Mouse (Mus musculus): ENCODE data around the gene E130116L18Rik. TPM values are rescaled to one million over a fixed set of nuclear protein-coding genes. Genes with fewer than 3 reads are reported as not detected.
A peak's percentile ranks its signal among the peaks of the same experiment; 100 is the strongest.
"Not testable (repeated sequence)": the region's sequence is repeated elsewhere in the genome, so short reads cannot be mapped to it uniquely, and the experiment has no call there.

E130116L18Rik gene
- total RNA-seq (2021), result not detected
- long read RNA-seq, experiment 1, result 0 reads
- long read RNA-seq, experiment 2, result 0 reads

DNA sequence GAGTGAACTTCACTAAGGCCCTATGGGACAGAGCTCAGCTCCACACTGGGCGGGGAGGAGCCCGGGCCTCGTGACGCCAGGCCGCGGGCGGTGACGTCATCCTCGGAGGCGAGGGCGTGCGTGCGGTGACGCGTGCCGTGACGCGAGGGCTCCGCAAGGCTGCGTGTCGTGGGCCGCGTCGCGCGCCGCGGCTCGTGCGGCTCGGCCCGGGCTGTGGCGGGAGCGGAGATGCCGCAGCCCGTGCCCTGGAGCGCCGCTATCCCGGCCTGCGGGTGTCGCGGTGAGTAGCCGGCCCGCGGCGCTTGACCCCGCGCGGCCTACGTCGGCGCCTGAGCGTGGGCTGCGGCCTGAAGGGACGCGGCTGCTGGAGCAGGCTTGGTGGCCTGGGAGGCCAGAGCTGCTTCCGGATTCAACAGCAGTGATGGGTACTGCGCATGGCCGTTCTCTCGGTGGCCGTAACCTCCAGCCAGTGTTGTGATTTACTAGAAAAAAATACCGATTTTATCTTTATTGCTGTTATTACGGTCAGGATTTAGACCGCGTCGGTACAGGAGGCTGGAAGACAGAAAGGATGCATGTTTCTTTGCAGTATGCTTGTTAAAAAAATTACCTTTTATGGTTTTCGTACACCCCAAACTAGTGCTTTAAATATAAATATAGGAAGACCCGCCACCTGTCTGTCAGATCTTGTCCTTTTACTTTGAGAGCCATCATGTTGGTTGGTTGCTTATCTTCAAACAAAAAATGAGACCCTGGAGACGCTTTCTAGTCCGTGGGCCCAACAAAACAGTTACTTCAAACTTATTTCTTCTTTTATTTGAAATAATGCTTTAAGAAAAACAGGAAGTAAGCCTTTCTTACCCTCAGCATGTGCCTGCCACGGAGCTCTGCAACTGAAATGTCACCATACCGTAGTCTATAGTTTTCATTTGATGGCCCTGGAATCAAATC is at the start of gene E130116L18Rik:
Gene E130116L18Rik, minus strand, starts transcription at position 402 of the 951 bp plus-strand sequence.
- intact Hi-C loops (cut with DNase I; ENCODE audit: low total_unique reads), result no loop called here
- peak; percentile 86 for DNase-seq

GRCm38 (mm10) chr5:25268258-25268888 is 45.4 kb upstream of the E130116L18Rik start:
- no peak for DNase-seq
- intact Hi-C loops (cut with DNase I; ENCODE audit: low total_unique reads), result no loop called here

GRCm38 (mm10) chr5:25262266-25262665 is 39.3 kb upstream of the E130116L18Rik start:
- intact Hi-C loops (cut with DNase I; ENCODE audit: low total_unique reads), result no loop called here

DNA sequence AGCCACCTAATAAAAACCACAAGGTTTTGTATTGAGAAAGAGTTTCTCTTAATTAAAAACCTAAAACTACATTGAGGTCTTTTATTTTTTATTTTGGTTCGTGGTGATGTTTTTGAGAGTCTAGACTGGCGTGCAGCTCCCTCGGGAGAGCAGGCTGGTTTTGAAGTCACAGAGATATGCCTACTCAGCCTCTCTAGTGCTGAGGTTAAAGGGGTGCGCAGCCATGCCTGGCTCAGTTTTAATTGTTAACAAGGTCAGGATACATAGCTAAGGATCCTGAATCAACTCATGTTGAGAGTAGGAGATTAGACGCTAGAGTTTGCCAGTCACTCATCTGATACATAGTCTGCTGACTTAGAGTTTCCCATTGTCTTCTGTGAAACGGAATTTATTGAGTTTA is 38.5 kb upstream of the E130116L18Rik start:
- DNase-seq, result no peak

More at GRCm38 (mm10) chr5:25262266-25262665, 39.3 kb upstream of the E130116L18Rik start:
- no peak for DNase-seq

DNA sequence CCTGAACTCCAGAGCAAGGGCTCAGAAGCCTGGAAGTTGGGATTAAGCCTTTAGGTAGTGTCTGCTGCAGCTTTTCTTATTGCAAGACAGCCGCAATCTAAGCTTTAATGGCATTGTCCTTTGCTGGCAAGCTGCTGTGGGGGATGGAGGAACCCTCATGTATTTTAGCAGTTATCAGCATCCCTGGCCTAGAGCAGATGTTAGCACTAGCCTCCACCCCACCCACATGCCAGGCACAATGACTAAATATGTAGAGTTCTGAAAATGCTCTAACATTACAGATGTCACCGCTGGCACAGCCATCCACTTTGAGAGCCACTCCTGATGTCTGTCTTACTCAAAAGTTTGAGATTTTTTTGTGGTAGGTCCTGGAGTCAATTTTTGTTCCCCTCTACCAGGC is 33.7 kb upstream of the E130116L18Rik start:
- intact Hi-C loops (cut with DNase I; ENCODE audit: low total_unique reads), result no loop called here
- DNase-seq, result no peak

More for the DNA sequence above, 38.5 kb upstream of the E130116L18Rik start:
- intact Hi-C loops (cut with DNase I; ENCODE audit: low total_unique reads), result no loop called here

GRCm38 (mm10) chr5:25254491-25254890 is 31.5 kb upstream of the E130116L18Rik start:
- intact Hi-C loops (cut with DNase I; ENCODE audit: low total_unique reads), result no loop called here
- no peak for DNase-seq

GRCm38 (mm10) chr5:25252825-25253544 is 30.0 kb upstream of the E130116L18Rik start:
- intact Hi-C loops (cut with DNase I; ENCODE audit: low total_unique reads), result no loop called here
- DNase-seq, result no peak

DNA sequence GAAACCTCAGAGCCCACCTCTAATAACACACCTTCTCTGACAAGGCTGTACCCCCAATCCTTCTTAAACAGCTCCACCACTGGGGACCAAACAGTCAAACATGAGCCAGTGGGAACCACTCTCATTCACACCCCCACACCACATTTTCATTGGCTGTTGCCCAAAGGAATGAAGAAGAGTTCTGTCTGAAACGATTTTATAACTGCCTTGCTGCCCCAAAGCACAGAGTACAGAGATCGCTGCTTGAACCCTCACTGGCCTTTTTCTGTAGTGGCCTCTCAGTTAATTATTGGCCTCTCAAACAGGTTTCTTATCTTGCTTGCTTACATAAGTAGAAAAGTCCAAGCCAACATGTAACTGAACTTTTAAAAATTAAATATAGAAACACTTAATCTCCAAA is 29.5 kb upstream of the E130116L18Rik start:
- no peak for DNase-seq
- intact Hi-C loops (cut with DNase I; ENCODE audit: low total_unique reads), result no loop called here

DNA sequence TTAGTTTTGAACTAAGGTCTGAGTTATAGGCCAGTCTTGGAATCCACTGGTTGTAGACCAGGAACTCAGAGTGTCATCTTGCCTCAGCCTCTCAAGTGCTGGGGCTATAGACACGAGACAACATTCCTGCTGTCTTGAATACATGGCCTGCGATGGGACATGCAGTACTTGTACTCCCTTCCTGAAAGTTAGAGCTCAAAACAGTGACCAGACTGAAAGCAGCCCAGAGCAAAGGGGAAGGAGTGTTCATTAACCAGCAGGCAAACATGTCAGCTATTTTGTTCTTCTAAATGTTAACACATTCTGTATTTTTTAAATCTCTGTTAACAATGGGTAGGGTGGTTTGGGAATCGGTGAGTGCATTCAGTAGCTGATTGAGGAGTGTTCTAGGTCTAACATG is 24.1 kb upstream of the E130116L18Rik start:
- intact Hi-C loops (cut with DNase I; ENCODE audit: low total_unique reads), result no loop called here
- DNase-seq, result no peak

DNA sequence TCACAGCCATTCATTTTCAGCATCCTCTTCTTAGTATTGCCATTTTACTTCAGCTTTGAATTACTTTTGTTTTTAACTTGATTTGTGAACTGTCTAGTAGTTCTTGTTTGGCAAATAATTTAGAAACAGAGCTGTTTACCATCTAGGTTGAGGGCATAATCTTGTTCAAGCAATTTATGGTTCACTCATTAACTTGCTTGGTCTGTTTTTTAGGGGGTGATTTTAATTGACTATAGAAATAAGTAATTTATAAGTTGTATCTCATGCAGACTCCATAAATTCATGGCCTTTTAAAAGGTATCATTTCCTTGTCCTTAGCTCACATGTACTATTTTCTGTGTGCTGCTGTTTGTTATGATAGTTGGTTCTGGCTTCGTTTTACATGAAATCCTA is 23.5 kb upstream of the E130116L18Rik start:
- intact Hi-C loops (cut with DNase I; ENCODE audit: low total_unique reads), result no loop called here
- DNase-seq, result no peak

DNA sequence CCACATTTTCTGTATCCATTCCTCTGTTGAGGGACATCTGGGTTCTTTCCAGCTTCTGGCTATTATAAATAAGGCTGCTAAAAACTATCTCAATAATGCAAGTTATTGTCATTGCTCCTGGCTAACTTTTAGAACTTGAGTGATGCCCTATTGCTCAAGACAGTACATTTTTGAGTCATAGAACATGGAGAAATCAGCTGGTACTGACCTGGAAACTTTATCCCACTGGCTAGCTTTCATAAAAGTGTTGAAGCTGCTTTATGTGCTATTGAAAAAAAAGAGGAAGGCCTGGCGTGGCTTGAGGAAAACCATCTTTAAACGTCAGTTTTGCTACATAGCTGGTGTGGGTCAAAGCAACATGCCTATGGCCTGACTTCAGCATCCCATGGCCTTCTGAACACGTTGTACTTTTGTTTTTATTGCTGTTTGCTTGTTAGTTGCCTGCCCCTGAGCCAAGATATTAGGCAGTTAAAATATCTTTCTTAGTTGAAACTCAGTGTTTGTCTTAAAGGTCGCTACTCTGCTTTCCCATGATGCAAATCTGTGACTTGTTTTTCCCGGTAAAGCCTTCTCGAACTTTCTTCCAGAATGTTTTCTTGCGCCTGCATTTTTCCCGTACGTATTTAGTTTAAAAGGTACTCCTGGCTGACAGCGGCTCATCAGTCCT is 23.0 kb upstream of the E130116L18Rik start:
- DNase-seq, result no peak
- intact Hi-C loops (cut with DNase I; ENCODE audit: low total_unique reads), result no loop called here

DNA sequence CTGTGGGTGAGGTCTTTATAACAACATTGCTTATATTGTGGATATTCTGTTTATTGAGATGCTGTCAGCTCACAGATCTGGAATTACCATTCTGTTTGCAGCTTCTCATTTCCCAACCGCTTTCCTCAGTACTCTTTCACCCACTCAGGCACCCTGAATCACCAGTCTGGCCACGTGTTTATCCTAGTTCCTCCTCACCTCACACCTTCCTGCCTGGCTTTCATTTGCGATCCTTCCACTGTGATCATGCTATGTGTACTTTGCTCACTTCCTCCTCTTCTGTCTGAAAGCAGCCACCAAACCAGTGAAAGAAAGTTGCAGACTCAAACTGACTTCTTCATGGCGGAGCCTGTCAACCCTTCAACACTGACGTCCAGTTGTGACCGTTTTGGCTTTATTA is 20.1 kb upstream of the E130116L18Rik start:
- intact Hi-C loops (cut with DNase I; ENCODE audit: low total_unique reads), result no loop called here

GRCm38 (mm10) chr5:25224377-25224776 is 1.4 kb upstream of the E130116L18Rik start:
- intact Hi-C loops (cut with DNase I; ENCODE audit: low total_unique reads); DNase-seq: not testable (repeated sequence)

More for the DNA sequence above, 20.1 kb upstream of the E130116L18Rik start:
- no peak for DNase-seq

DNA sequence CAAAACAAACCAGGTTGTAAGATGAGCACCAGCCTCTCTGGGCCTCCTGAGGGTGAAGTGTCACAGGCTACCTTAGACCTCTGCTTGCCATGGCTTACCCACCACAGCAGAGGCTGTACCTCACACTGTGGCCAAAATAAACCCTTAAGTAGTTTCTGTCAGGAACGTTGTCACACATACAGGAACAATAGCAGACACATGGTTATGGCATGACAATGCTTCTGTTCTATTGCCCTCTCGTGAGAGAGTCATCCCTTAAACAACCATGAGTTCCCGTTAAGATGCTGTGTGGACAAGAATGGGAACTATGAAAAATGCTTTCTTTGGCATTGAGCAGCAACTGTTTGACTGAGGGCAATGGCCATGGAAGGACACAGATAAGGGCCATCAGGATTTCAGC is 1.3 kb downstream of the E130116L18Rik start, which contains the start of gene Galnt11:
Gene Galnt11, plus strand, starts transcription at position 301 of the 400 bp plus-strand sequence.
- intact Hi-C loops (cut with DNase I; ENCODE audit: low total_unique reads), result no loop called here
- DNase-seq, result no peak

DNA sequence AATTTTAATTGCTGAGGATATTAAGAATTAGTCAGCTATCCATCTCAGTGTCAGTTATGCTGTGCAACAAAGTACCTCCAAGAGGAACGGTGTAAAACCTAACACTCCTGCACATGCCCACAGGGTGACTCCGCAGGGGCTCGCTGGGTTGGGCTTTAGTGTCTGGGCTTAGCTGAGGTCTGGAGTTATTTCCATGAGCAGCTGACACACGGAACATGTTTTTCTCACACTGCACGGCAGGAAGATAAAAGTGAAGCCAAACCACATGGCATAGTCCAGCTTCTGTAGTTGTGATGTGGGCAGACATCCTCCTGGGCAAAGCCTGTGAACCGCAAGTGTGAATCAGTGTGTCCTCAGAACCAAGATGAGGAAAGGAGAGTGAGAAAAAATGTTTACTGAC is 7.9 kb downstream of the E130116L18Rik start:
- intact Hi-C loops (cut with DNase I; ENCODE audit: low total_unique reads), result no loop called here
- no peak for DNase-seq

DNA sequence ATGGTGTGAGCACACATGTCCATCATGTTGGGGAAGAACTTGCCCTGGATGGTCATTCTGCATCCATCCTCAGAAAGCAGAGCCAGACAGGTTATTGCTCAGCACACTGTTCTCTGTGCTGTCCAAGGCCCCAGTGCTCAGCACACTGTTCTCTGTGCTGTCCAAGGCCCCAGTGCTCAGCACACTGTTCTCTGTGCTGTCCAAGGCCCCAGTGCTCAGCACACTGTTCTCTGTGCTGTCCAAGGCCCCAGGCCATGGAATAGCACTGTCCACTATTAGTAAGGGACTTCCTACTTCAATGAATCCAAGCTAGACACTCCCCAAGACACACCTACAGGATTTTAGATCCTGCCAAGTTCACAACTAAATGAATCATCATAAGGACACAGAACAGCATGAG is 9.7 kb downstream of the E130116L18Rik start:
- DNase-seq; intact Hi-C loops (cut with DNase I; ENCODE audit: low total_unique reads): not testable (repeated sequence)

DNA sequence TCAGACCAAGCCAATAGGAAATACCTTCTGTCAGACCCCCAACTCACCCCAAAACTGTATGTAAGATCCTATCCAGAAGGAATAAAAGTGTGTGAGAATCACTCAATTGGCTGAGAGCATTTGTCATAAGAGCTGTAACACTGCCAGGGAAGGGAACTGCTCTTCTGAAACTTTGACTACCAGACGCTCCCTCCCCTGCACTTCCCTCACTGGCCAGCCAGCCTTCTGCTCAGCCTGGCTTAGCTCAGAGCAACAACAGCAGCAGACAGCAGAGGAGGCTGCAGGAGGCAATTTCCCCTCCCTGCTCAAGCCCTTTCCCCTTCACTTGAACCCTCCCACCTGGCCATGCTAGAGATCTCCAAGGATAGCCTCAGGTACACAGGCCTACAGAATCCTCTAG is 11.1 kb downstream of the E130116L18Rik start:
- intact Hi-C loops (cut with DNase I; ENCODE audit: low total_unique reads), result no loop called here
- DNase-seq, result no peak

- DNase-seq, result no peak
- intact Hi-C loops (cut with DNase I; ENCODE audit: low total_unique reads), result no loop called here
Measured at GRCm38 (mm10) chr5:25190521-25190920, 32.4 kb downstream of the E130116L18Rik start.

DNA sequence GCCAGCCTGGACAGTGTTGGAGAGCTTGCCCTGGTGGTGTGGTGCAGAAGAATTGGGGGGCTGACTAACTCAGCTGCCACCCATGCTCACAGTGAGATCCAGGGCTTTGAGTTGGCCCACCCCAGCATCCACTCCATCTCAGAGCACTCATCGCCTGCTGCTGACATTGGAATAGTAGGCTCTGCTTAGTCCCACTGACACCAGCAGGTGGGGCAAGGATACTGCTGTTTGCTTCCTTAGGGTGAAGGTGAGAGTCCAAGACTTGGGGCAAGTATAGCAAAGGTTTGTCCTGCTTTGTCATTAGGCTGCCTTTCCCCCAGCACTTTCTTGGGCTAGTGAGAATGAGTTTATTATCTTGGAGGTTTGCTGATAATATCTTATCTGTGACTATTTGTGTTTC is 34.2 kb downstream of the E130116L18Rik start:
- intact Hi-C loops (cut with DNase I; ENCODE audit: low total_unique reads), result no loop called here
- DNase-seq, result no peak

Measured in gastrocnemius, postnatal 14 days (tissue).